Mouse (Mus musculus) liver, embryonic 14 days (tissue): ENCODE data around the gene Galnt12. TPM values are rescaled to one million over a fixed set of nuclear protein-coding genes. Genes with fewer than 3 reads are reported as not detected.

Experiments used
- polyA plus RNA-seq: library from polyadenylated mRNA; depleted of rRNA; stranded (reverse); fragments of >200 nt; gene quantifications from 2 replicates; pipeline ENCODE4 v1.2.3, GENCODE M21; 2012; rRNA removed

Galnt12 gene
- 0.27 and 0.33 TPM in 2 replicates for polyA plus RNA-seq

DNA sequence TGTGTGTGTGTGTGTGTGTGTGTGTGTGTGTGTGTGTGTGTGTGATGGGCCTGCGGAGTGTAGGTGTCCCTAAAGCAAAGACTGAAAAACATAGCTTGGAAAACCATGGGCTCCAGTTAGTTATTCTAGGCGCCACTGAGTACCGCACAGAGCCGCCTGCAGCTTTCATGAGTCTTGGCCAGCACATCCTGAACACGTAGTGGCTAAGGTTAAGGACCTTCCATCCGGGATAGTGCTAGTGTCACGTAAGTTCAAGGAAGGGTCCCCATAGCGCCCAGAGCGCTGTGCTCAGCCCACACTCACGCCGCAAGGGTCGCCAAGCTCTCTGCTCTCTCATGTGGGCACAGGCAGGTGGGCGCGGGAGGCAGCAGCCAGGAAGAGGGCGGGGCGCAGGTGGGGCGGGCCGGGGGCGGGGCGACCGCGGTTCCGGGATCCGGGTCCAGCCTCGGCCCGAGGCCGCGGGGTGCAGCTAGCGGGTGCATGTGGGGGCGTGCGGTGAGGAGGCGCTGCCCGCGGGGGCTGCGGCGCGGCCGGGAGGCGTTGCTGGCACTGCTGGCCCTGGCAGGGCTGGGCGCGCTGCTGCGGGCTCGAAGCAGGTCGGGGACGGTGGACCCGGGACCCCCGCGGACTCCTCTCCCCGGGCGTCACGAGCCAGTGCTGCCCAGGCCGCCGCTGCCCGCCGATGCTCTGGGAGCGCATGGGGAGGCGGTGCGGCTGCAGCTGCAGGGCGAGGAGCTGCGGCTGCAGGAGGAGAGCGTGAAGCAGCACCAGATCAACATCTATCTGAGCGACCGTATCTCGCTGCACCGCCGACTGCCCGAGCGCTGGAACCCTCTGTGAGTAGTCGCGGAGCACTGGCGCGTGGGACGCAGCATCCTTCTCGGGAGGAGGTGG lies at the start of gene Galnt12:
Gene Galnt12, plus strand, starts transcription at position 417 of the 894 bp plus-strand sequence.

DNA sequence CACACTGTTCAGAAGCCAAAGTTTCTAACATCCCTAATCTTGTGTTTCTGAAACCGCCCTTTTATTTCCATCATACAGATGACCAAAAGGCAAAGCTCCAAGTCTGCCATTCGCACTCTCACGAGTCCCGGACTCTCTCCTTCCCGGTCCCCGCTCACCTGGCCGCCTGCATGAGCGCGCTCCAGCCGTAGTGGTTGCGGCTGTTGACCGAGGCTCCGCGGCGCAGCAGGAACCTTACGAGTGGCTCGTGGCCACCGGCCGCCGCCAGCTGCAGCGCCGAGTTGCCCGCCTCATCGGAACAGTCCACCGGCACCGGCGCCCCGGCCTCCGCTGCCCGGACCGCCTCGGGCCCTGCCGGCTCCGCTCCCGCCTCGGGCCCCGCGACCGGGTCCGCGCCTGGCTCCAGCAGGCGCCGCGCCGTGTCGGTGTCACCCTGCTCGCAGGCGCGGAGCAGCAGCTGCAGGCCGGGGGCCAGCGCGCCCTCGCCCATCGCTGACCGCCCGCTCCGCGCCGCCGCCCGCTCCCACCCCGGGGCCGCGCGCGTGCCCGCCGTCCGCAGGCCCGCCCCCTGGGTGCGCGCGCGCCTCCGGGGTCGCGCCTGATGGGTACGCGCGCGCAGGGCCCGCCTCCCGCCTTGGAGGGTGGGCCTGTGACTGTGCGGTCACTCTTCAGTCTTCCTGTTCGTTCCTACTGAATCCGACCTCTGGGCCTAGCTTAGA lies 34.8 kb upstream of the Galnt12 start, which contains the start of gene Anks6:
Gene Anks6, minus strand, starts transcription at position 637 of the 719 bp plus-strand sequence.

Other genes with a start within 250 kb of the Galnt12 start
- gene Gabbr2, start 100.0 kb upstream of the Galnt12 start, polyA plus RNA-seq, result 0.01 TPM in 2 replicates
- 0.15 and 0.29 TPM in 2 replicates for gene Anks6, start 34.5 kb upstream of the Galnt12 start, polyA plus RNA-seq
- 0.39 and 1.2 TPM in 2 replicates for gene Col15a1, start 116.3 kb downstream of the Galnt12 start, polyA plus RNA-seq